Mouse (Mus musculus) naive thymus-derived CD4-positive, alpha-beta T cell, adult 2 months (primary cell): Measurements from ENCODE around the gene Slit1.

Experiments
- DNase-seq: peaks from one replicate; pipeline ENCODE4 v3.0.0-alpha.2; 2011; ENCODE audit warnings: low read depth

Slit1 gene

GRCm38 (mm10) chr19:41743396-41743795, at the start of gene Slit1:
Slit1 (minus strand) TSS chr19:41743665.
- no peak for DNase-seq

GRCm38 (mm10) chr19:41792934-41793486, 49.5 kb upstream of the Slit1 start:
- DNase-seq = no peak

GRCm38 (mm10) chr19:41791384-41791783, 47.9 kb upstream of the Slit1 start:
- peak; percentile 10 for DNase-seq

- no peak for DNase-seq
Measured at GRCm38 (mm10) chr19:41789110-41789961, 45.9 kb upstream of the Slit1 start.

- no peak for DNase-seq
Measured at GRCm38 (mm10) chr19:41786896-41787295, 43.4 kb upstream of the Slit1 start.

- no peak for DNase-seq
Measured at GRCm38 (mm10) chr19:41777514-41777913, 34.0 kb upstream of the Slit1 start.

GRCm38 (mm10) chr19:41768711-41769110, 25.2 kb upstream of the Slit1 start:
- DNase-seq = peak; percentile 33

GRCm38 (mm10) chr19:41766628-41767027, 23.2 kb upstream of the Slit1 start:
- DNase-seq = no peak

- DNase-seq = peak; percentile 89
Measured at GRCm38 (mm10) chr19:41763870-41764660, 20.6 kb upstream of the Slit1 start.

- no peak for DNase-seq
Measured at GRCm38 (mm10) chr19:41761529-41761928, 18.1 kb upstream of the Slit1 start.

GRCm38 (mm10) chr19:41759765-41760164, 16.3 kb upstream of the Slit1 start:
- no peak for DNase-seq

GRCm38 (mm10) chr19:41759270-41759669, 15.8 kb upstream of the Slit1 start:
- DNase-seq = no peak

GRCm38 (mm10) chr19:41754760-41755159, 11.3 kb upstream of the Slit1 start:
- no peak for DNase-seq

GRCm38 (mm10) chr19:41751906-41752305, 8.4 kb upstream of the Slit1 start:
- DNase-seq = no peak

- no peak for DNase-seq
Measured at GRCm38 (mm10) chr19:41747436-41747835, 4.0 kb upstream of the Slit1 start.

GRCm38 (mm10) chr19:41745941-41746557, 2.6 kb upstream of the Slit1 start:
- no peak for DNase-seq

GRCm38 (mm10) chr19:41738896-41739295, 4.6 kb downstream of the Slit1 start:
- DNase-seq = no peak

- no peak for DNase-seq
Measured at GRCm38 (mm10) chr19:41738429-41738805, 5.0 kb downstream of the Slit1 start.

GRCm38 (mm10) chr19:41737657-41738428, 5.6 kb downstream of the Slit1 start:
- no peak for DNase-seq

- DNase-seq = no peak
Measured at GRCm38 (mm10) chr19:41734685-41735084, 8.8 kb downstream of the Slit1 start.

- DNase-seq = no peak
Measured at GRCm38 (mm10) chr19:41725491-41725890, 18.0 kb downstream of the Slit1 start.
